Mouse (Mus musculus): ENCODE data around the gene Smchd1. TPM values are rescaled to one million over a fixed set of nuclear protein-coding genes. Genes with fewer than 3 reads are reported as not detected.
"Not testable (repeated sequence)": the region's sequence is repeated elsewhere in the genome, so short reads cannot be mapped to it uniquely, and the experiment has no call there.

Gene Smchd1
- polyA plus RNA-seq, 1 experiment from 2014 or later = 21.5 TPM

- Histone ChIP-seq H3K9ac (ENCODE audit: low read length) (no peak overlapping the region), H3K36me3 (ENCODE audit: control insufficient read depth, insufficient read depth, low read length) (no peaks in the 10 kb centered on the region), H3K27me3 (ENCODE audit: control insufficient read depth, insufficient read depth, low read length) (no peaks in the 10 kb centered on the region), H3K4me2 (replicated peaks; ENCODE audit: low read depth) (no peak overlapping the region), H3K27ac (replicated peaks) (no peak overlapping the region), H3K4me1 (replicated peaks; ENCODE audit: control insufficient read depth, insufficient read depth) (no peaks in the 10 kb centered on the region), H3K4me3 (ENCODE audit: low read depth, low read length) (no peak overlapping the region), H3K9me3 (ENCODE audit: control insufficient read depth, low read length) (no peaks in the 10 kb centered on the region)
- no peak for ATAC-seq (ENCODE audit: low FRiP score, low TSS enrichment)
- no peak for DNase-seq (ENCODE audit: low spot score)
- TF ChIP-seq EP300 (optimal IDR thresholded peaks at IDR 0.05) (no peak), CTCF (IDR thresholded peaks at IDR 0.05; ENCODE audit: low read depth) (no peak)
- 83% methylated on average over 3 of the region's 3 CpGs for whole genome bisulfite sequencing
These were observed 31.0 kb downstream of the Smchd1 start for GRCm38 (mm10) chr17:71444126-71444525.

GRCm38 (mm10) chr17:71443273-71443672, 31.9 kb downstream of the Smchd1 start:
- H3K4me3 ChIP-seq (ENCODE audit: low read depth, low read length) = no peak overlapping the region

GRCm38 (mm10) chr17:71422502-71422901, 52.6 kb downstream of the Smchd1 start:
- H3K9me3 ChIP-seq (ENCODE audit: control insufficient read depth, low read length); H3K9ac ChIP-seq (ENCODE audit: low read length); H3K4me3 ChIP-seq (ENCODE audit: low read depth, low read length); DNase-seq (ENCODE audit: low spot score); ATAC-seq (ENCODE audit: low FRiP score, low TSS enrichment); H3K4me1 ChIP-seq (replicated peaks; ENCODE audit: control insufficient read depth, insufficient read depth); H3K36me3 ChIP-seq (ENCODE audit: control insufficient read depth, insufficient read depth, low read length); H3K27me3 ChIP-seq (ENCODE audit: control insufficient read depth, insufficient read depth, low read length); H3K27ac ChIP-seq (replicated peaks); H3K4me2 ChIP-seq (replicated peaks; ENCODE audit: low read depth): not testable (repeated sequence)
- 97% methylated on average over 2 of the region's 2 CpGs for WGBS

More at GRCm38 (mm10) chr17:71443273-71443672, 31.9 kb downstream of the Smchd1 start:
- no peaks in the 10 kb centered on the region for H3K4me1 ChIP-seq (replicated peaks; ENCODE audit: control insufficient read depth, insufficient read depth)
- no peak for TF ChIP-seq CTCF (IDR thresholded peaks at IDR 0.05; ENCODE audit: low read depth)
- no peak for TF ChIP-seq EP300 (optimal IDR thresholded peaks at IDR 0.05)
- H3K27ac ChIP-seq (replicated peaks) = no peak overlapping the region
- H3K27me3 ChIP-seq (ENCODE audit: control insufficient read depth, insufficient read depth, low read length) = no peaks in the 10 kb centered on the region
- no peaks in the 10 kb centered on the region for H3K9me3 ChIP-seq (ENCODE audit: control insufficient read depth, low read length)
- WGBS = 79% methylated on average over 6 of the region's 6 CpGs
- ATAC-seq (ENCODE audit: low FRiP score, low TSS enrichment) (no peak), DNase-seq (ENCODE audit: low spot score) (no peak)
- no peak overlapping the region for H3K4me2 ChIP-seq (replicated peaks; ENCODE audit: low read depth)
- H3K36me3 ChIP-seq (ENCODE audit: control insufficient read depth, insufficient read depth, low read length) = no peaks in the 10 kb centered on the region
- H3K9ac ChIP-seq (ENCODE audit: low read length) = no peak overlapping the region

GRCm38 (mm10) chr17:71419448-71419847, 55.7 kb downstream of the Smchd1 start:
- H3K27me3 ChIP-seq (ENCODE audit: control insufficient read depth, insufficient read depth, low read length); H3K4me1 ChIP-seq (replicated peaks; ENCODE audit: control insufficient read depth, insufficient read depth); H3K9ac ChIP-seq (ENCODE audit: low read length); ATAC-seq (ENCODE audit: low FRiP score, low TSS enrichment); DNase-seq (ENCODE audit: low spot score); H3K27ac ChIP-seq (replicated peaks); H3K36me3 ChIP-seq (ENCODE audit: control insufficient read depth, insufficient read depth, low read length); H3K4me3 ChIP-seq (ENCODE audit: low read depth, low read length); H3K9me3 ChIP-seq (ENCODE audit: control insufficient read depth, low read length); H3K4me2 ChIP-seq (replicated peaks; ENCODE audit: low read depth): not testable (repeated sequence)
- WGBS = 89% methylated on average over 5 of the region's 5 CpGs

GRCm38 (mm10) chr17:71417008-71417407, 58.1 kb downstream of the Smchd1 start:
- WGBS = 93% methylated on average over 1 of the region's 1 CpGs
- peaks cover 3% of the 10 kb centered on the region for H3K36me3 ChIP-seq (ENCODE audit: control insufficient read depth, insufficient read depth, low read length)
- no peaks in the 10 kb centered on the region for H3K27me3 ChIP-seq (ENCODE audit: control insufficient read depth, insufficient read depth, low read length)
- DNase-seq (ENCODE audit: low spot score) (no peak), ATAC-seq (ENCODE audit: low FRiP score, low TSS enrichment) (no peak)
- no peaks in the 10 kb centered on the region for H3K4me1 ChIP-seq (replicated peaks; ENCODE audit: control insufficient read depth, insufficient read depth)
- H3K4me3 ChIP-seq (ENCODE audit: low read depth, low read length) = no peak overlapping the region
- TF ChIP-seq CTCF (IDR thresholded peaks at IDR 0.05; ENCODE audit: low read depth) = no peak
- no peak for TF ChIP-seq EP300 (optimal IDR thresholded peaks at IDR 0.05)
- no peak overlapping the region for H3K9ac ChIP-seq (ENCODE audit: low read length)
- no peak overlapping the region for H3K4me2 ChIP-seq (replicated peaks; ENCODE audit: low read depth)
- H3K27ac ChIP-seq (replicated peaks) = no peak overlapping the region
- H3K9me3 ChIP-seq (ENCODE audit: control insufficient read depth, low read length) = 0 out of 2 replicates have a peak, but pooled peaks cover 4% of the 10 kb centered on the region

- TF ChIP-seq EP300 (optimal IDR thresholded peaks at IDR 0.05) = no peak
- no peak for TF ChIP-seq CTCF (IDR thresholded peaks at IDR 0.05; ENCODE audit: low read depth)
- Histone ChIP-seq H3K4me2 (replicated peaks; ENCODE audit: low read depth) (no peak overlapping the region), H3K9me3 (ENCODE audit: control insufficient read depth, low read length) (no peaks in the 10 kb centered on the region), H3K36me3 (ENCODE audit: control insufficient read depth, insufficient read depth, low read length) (peaks cover 15% of the 10 kb centered on the region), H3K4me3 (ENCODE audit: low read depth, low read length) (no peak overlapping the region), H3K9ac (ENCODE audit: low read length) (no peak overlapping the region), H3K27me3 (ENCODE audit: control insufficient read depth, insufficient read depth, low read length) (no peaks in the 10 kb centered on the region), H3K27ac (replicated peaks) (no peak overlapping the region), H3K4me1 (replicated peaks; ENCODE audit: control insufficient read depth, insufficient read depth) (no peaks in the 10 kb centered on the region)
- ATAC-seq (ENCODE audit: low FRiP score, low TSS enrichment) (no peak), DNase-seq (ENCODE audit: low spot score) (no peak)
- 68% methylated on average over 3 of the region's 3 CpGs for WGBS
These were observed 87.7 kb downstream of the Smchd1 start for GRCm38 (mm10) chr17:71387401-71387800.

Data from stomach, postnatal 0 days (tissue).